Mouse (Mus musculus): Measurements from ENCODE around the gene Dek. TPM values are rescaled to one million over a fixed set of nuclear protein-coding genes. Genes with fewer than 3 reads are reported as not detected.

Gene Dek
- polyA plus RNA-seq (2017; shearing (Covaris generic)), result 57.4 TPM

DNA sequence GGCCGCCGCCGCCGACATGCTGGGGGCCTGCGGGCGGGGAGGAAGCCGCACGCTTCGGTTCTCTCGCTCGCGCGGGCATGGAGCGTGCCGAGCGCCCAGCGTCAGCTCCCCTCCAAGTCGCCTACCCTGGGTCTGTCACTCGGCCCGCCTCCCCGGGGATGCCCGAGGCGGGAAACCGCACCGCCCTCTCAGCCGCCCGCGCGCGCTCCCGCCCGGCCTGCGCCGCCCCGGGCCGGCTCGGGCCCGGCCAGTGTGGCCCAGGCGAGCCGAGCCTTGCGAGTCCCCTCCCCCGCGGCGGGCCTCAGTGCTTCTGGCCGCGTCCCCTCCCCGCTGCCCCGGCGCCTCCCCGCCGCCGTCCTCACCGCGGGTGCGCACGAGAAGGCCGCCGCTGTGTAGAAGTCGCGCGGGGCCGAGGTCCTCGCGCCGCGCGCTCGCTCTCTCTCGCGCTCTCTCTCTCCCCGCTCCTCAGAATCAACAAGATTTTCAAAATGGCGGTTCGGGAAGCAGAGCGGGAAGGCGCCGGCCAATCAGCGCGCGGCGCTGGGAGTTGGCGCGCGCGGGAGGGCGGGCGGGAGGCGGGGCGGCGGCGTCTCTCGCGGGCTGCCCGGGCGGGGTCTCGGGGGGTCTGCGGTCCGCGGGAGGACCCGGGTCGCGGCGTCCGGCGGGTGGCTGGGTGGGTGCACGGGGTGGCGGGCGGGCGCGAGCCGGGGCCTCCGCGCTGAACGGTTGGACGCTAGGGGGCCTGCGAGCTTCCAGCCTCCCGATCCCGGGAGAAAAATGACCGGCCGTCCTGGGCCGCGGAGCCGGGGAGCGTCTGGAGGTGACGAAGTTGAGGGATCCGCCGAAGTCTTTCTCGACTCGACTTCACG, at the start of gene Dek:
Dek (minus strand) TSS at position 491 of the 869 bp plus-strand sequence.

DNA sequence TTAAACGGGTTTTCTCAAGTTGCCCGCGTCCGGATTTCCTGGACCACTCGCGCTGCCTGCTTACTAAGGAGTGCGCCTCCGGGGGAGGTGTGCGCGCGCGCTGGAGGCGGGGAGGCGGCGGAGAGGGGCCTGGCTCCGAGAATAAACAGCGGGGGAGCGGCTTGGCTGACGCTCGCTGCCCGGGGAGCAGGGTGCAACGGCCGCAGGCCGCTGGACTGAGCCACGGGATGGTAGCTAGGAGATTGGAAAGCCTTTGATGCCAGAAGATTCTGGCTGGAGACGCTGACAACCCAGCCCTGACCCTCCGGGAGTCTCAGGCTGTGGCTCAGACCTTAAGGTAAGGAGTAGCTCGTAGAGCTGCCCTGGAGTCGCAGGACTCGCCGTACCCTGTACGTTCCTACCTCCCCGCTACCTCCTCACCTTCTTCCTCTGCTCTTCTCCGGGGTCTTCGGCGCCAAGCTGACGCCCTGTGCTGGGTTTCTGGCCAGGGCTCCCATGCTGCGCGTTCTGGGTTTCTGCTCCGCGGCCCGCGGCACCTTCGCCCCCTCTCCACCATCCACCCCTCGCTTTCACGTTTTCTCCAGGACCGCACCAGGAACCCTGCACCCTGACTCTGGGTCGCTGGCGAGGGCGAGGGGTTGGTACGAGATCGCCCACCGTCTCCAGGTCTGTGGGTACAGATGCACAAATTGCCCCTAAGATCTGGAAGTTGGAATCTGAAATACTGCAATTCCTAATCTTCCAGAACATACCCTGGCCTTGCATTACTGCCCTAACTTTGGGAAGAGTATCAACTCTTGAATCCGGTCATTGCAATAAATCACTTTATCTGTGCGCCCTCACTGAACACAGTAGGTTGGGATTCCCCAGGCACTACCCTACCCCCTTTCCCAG, 16.8 kb upstream of the Dek start, which contains the start of gene Rnf144b:
Rnf144b (plus strand) TSS at position 120 of the 894 bp plus-strand sequence.

DNA sequence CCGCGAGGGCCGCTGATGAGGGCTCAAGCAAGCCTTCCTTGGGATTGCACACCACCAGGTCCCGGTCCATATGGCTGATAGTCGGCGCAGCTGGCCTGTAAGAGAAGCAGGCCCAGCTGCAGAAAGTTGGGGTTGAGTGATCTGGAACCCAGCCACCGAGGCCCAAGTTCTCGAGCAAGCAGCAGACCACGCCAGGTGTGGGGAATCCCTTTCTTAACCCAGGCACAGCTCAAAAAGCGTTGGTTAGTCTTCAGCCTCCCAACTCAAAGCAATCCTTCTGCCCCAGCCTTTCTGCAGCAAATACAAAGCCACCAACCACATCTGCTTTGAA, 61.4 kb downstream of the Dek start, which contains the start of gene Tpmt:
Tpmt (minus strand) TSS at position 121 of the 331 bp plus-strand sequence.

DNA sequence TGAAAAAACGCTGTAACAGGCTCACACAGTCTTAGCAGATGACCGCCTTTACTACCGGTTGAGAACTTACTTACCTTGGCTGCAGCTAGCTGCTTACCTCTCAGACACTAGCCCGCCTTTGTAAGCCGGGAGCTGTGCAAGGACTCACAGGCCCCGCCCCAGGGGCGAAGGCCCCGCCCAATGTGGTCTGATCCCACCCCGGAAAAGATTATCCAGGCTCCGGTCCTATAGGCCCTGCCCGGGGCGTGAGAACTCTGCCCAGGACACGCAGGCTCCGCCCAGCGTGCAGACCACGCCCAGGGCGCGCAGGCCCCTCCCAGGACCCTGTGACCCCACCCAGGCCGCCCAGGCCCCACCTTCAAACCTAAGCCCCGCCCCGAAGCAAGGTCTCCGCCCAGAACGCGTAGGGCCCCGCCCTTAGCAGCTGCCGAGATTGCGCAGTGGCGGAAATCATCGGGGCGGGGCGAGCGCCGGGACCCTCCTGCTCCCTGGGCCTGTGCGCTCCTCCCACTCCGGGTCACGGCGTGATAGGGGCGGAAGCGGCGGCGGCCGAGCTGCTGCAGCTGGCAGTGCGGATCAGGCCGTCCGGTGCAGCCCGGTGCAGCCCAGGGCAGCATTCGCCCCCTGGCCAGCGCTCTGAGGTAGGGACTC, 62.8 kb downstream of the Dek start, which contains the start of gene Kdm1b:
Kdm1b (plus strand) TSS at position 470 of the 651 bp plus-strand sequence.

Other genes with a start within 250 kb of the Dek start
- gene Kif13a, start 176.3 kb downstream of the Dek start, polyA plus RNA-seq (2017; shearing (Covaris generic)), result 4.1 TPM
- 0.58 TPM for gene Nhlrc1, start 91.4 kb downstream of the Dek start, polyA plus RNA-seq (2017; shearing (Covaris generic))
- 31.8 TPM for gene Kdm1b, start 62.7 kb downstream of the Dek start, polyA plus RNA-seq (2017; shearing (Covaris generic))
- gene Tpmt, start 61.5 kb downstream of the Dek start, polyA plus RNA-seq (2017; shearing (Covaris generic)), result 4.2 TPM
- 0.12 TPM for gene Rnf144b, start 16.5 kb upstream of the Dek start, polyA plus RNA-seq (2017; shearing (Covaris generic))

Measured in CD4-positive, CD25-positive, alpha-beta regulatory T cell, adult 9 weeks (primary cell).